Mouse (Mus musculus): ENCODE results near the gene Hells. TPM values are rescaled to one million over a fixed set of nuclear protein-coding genes. Genes with fewer than 3 reads are reported as not detected.

Hells gene
- polyA plus RNA-seq (2012; ENCODE audit: low replicate concordance): 1.1 and 38.3 TPM in 2 replicates

GRCm38 (mm10) chr19:38930788-38931565 is at the start of gene Hells:
Gene Hells, plus strand, starts transcription at chr19:38930915.

GRCm38 (mm10) chr19:39006715-39007114 is 76.0 kb downstream of the Hells start, which contains the start of gene Cyp2c55:
Gene Cyp2c55, plus strand, starts transcription at chr19:39007019.

Other genes starting within 250 kb of the Hells start
- gene Noc3l, start 111.7 kb upstream of the Hells start, polyA plus RNA-seq (2012; ENCODE audit: low replicate concordance): 0.42 and 1.6 TPM in 2 replicates
- gene Tbc1d12, start 94.3 kb upstream of the Hells start, polyA plus RNA-seq (2012; ENCODE audit: low replicate concordance): 4.5 and 4.6 TPM in 2 replicates
- gene Cyp2c55, start 76.1 kb downstream of the Hells start, polyA plus RNA-seq (2012; ENCODE audit: low replicate concordance): not detected in 2 replicates
- gene Cyp2c65, start 130.1 kb downstream of the Hells start, polyA plus RNA-seq (2012; ENCODE audit: low replicate concordance): not detected in 2 replicates
- not detected in 2 replicates for gene Cyp2c66, start 183.0 kb downstream of the Hells start, polyA plus RNA-seq (2012; ENCODE audit: low replicate concordance)